Mouse (Mus musculus) hindbrain, embryonic 14.5 days (tissue): ENCODE data around the gene Tsen2. TPM values are rescaled to one million over a fixed set of nuclear protein-coding genes. Genes with fewer than 3 reads are reported as not detected.

Source experiments
- ATAC-seq: fragments of 200-750 bp; cut with Nextera tagmentation; 2 replicates; pipeline ENCODE4 v1.8.0; 2017; ENCODE audit warnings: moderate number of reproducible peaks, mild to moderate bottlenecking, moderate TSS enrichment, moderate library complexity; ENCODE audit not compliant: low FRiP score
- DNase-seq: peaks from one replicate; pipeline ENCODE4 v3.0.0-alpha.2; 2015; ENCODE audit warnings: low spot score
- H3K27ac ChIP-seq: fragments of 300-500 bp; sonication (generic); 2 replicates; pipeline ENCODE4 v1.5.1; 2014; ENCODE audit warnings: mild to moderate bottlenecking, moderate library complexity
- H3K27me3 ChIP-seq: fragments of 300-500 bp; sonication (generic); 2 replicates; pipeline ENCODE4 v1.6.1; 2014; ENCODE audit warnings: mild to moderate bottlenecking, low read length, mixed read lengths; ENCODE audit not compliant: control insufficient read depth, insufficient read depth
- H3K36me3 ChIP-seq: fragments of 300-500 bp; sonication (generic); replicated peaks from 2 replicates; pipeline ENCODE4 v1.6.1; 2014; ENCODE audit not compliant: control insufficient read depth, insufficient read depth
- H3K4me1 ChIP-seq: fragments of 300-500 bp; sonication (generic); replicated peaks from 2 replicates; pipeline ENCODE4 v1.6.1; 2014; ENCODE audit warnings: antibody characterized with exemption, low read length, mixed read lengths; ENCODE audit not compliant: control insufficient read depth, insufficient read depth
- H3K4me2 ChIP-seq: fragments of 300-500 bp; sonication (generic); replicated peaks from 2 replicates; pipeline ENCODE4 v1.6.1; 2014; ENCODE audit warnings: mild to moderate bottlenecking, moderate library complexity
- H3K4me3 ChIP-seq: fragments of 300-500 bp; sonication (generic); replicated peaks from 2 replicates; pipeline ENCODE4 v1.5.1; 2014; ENCODE audit warnings: mild to moderate bottlenecking, low read length
- H3K9ac ChIP-seq: fragments of 300-500 bp; sonication (generic); 2 replicates; pipeline ENCODE4 v1.6.1; 2014
- H3K9me3 ChIP-seq: fragments of 300-500 bp; sonication (generic); 2 replicates; pipeline ENCODE4 v1.6.1; 2016; ENCODE audit warnings: low read length; ENCODE audit not compliant: control insufficient read depth
- WGBS: fragments of 180-500 bp; shearing (Covaris S2); extraction: QIAGEN DNeasy Blood & Tissue Kit; methylation state at CpG from one replicate; pipeline ENCODE4 v1.1.7; 2014; 5-methylcytosine and 5-hydroxymethylcytosine counted together
- polyA plus RNA-seq: library from polyadenylated mRNA; unstranded; fragments of >200 nt; fragmentation: Nextera tagmentation; extraction: Ambion mirVana; gene quantifications from 2 replicates; pipeline ENCODE4 v1.2.1, GENCODE M21; 2014

The Tsen2 gene
- polyA plus RNA-seq, 1 experiment from 2014 or later, result 31.9 TPM

DNA sequence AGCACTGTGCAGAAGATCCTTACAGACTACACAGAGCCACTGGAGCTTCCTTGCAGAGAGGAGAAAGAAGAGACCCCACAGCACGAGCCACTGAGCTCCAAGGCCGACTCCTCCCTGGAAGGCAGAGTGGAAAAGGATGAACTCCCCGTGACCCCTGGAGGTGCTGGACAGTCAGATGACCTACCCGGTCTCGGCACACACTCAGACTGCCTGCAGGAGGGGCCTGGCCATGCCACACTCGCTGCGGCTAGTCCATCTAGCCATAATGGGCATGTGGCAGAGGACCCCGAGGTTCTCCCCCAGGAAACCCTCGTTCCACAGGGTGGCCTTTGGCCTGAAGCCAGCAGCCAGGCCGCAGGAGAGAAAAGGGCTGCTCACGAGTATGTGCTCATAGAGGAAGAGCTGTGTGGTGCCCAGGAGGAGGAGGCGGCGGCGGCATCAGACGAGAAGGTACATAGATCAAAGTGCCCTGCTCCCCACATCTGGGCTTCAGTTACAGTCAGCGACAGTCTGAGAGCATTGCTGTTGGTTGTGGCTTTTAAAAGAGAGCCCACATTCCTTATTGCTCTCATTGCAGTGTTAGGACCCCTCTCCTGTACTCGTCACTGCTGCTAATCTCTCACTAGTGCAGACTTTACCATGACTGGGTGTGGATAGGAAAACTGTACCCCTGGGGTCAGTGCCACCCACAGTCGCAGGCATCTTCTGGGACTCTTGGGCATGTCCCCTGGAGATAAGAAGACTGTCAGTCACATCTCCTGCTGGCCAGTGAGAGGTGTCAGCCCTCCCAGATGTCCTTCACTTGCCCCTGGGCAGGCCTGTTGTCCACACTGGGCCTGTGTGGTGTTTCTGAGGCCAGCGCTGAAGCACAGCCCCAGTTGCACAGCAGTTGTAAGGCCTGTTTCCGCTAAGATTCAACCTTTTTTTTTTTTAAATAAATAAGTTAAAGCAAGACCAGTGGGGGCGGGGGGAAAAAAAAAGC, 15.5 kb downstream of the Tsen2 start:
- WGBS, result 78% methylated on average over 21 of the region's 21 CpGs
- ATAC-seq (no peak), DNase-seq (no peak)
- no peaks in the 10 kb centered on the region for H3K27me3 ChIP-seq
- H3K4me3 ChIP-seq, result no peak overlapping the region
- H3K4me1 ChIP-seq, result no peaks in the 10 kb centered on the region
- H3K9ac ChIP-seq, result no peak overlapping the region
- H3K4me2 ChIP-seq, result no peak overlapping the region
- H3K9me3 ChIP-seq, result no peaks in the 10 kb centered on the region
- H3K36me3 ChIP-seq, result peaks cover 76% of the 10 kb centered on the region
- no peak overlapping the region for H3K27ac ChIP-seq

DNA sequence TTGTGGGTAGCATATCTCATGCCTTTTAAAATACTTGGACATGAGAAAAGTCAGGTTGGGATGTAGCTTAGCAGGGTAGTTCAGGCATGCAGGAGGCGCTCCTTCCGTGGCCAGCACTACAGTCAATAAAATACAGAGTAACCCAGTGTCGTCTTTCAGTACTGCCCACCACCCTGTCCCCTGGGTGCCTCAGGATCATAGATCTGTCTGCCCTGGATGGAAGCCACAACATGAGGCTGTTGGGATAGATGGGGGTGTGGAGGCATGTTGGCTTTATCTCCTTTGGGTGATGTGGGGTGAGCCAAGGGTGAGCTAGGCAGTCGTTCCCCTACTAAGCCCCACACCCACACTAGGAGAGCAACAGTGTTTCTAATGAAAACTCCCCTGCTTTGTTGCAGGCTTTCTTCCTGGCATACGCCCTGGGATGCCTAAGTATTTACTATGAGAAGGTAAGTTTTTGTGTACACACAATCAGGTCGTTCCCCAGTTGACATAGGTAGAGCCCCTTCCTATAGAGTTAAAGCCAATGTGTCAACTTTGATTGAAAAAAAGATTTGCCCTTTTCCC, 21.1 kb downstream of the Tsen2 start:
- Histone ChIP-seq H3K27me3 (no peaks in the 10 kb centered on the region), H3K36me3 (peaks cover 93% of the 10 kb centered on the region), H3K4me1 (no peaks in the 10 kb centered on the region), H3K4me2 (no peak overlapping the region), H3K9me3 (no peaks in the 10 kb centered on the region), H3K27ac (no peak overlapping the region), H3K4me3 (no peak overlapping the region), H3K9ac (no peak overlapping the region)
- DNase-seq (no peak), ATAC-seq (no peak)
- WGBS, result 98% methylated on average over 6 of the region's 6 CpGs

- Histone ChIP-seq H3K4me1 (no peaks in the 10 kb centered on the region), H3K4me2 (no peak overlapping the region), H3K9me3 (no peaks in the 10 kb centered on the region), H3K9ac (no peak overlapping the region), H3K27me3 (no peaks in the 10 kb centered on the region), H3K36me3 (peaks cover 89% of the 10 kb centered on the region), H3K4me3 (no peak overlapping the region), H3K27ac (no peak overlapping the region)
- ATAC-seq (no peak), DNase-seq (no peak)
- 93% methylated on average over 7 of the region's 7 CpGs for WGBS
These were observed 29.7 kb downstream of the Tsen2 start for GRCm38 (mm10) chr6:115574171-115574570.

- Histone ChIP-seq H3K9me3 (no peaks in the 10 kb centered on the region), H3K9ac (no peak overlapping the region), H3K4me3 (no peak overlapping the region), H3K4me2 (no peak overlapping the region), H3K36me3 (peaks cover 81% of the 10 kb centered on the region), H3K27ac (no peak overlapping the region), H3K27me3 (no peaks in the 10 kb centered on the region), H3K4me1 (no peaks in the 10 kb centered on the region)
- ATAC-seq (no peak), DNase-seq (no peak)
- WGBS, result 87% methylated on average over 5 of the region's 5 CpGs
These were observed 32.9 kb downstream of the Tsen2 start for GRCm38 (mm10) chr6:115577407-115577806.

GRCm38 (mm10) chr6:115577941-115578340, 33.5 kb downstream of the Tsen2 start:
- Histone ChIP-seq H3K9me3 (no peaks in the 10 kb centered on the region), H3K36me3 (peaks cover 77% of the 10 kb centered on the region), H3K4me1 (no peaks in the 10 kb centered on the region), H3K4me3 (no peak overlapping the region), H3K4me2 (no peak overlapping the region), H3K9ac (no peak overlapping the region), H3K27ac (no peak overlapping the region), H3K27me3 (no peaks in the 10 kb centered on the region)
- DNase-seq, result no peak
- ATAC-seq, result no peak
- 93% methylated on average over 9 of the region's 9 CpGs for WGBS

GRCm38 (mm10) chr6:115580810-115581209, 36.3 kb downstream of the Tsen2 start:
- peaks cover 56% of the 10 kb centered on the region for H3K36me3 ChIP-seq

DNA sequence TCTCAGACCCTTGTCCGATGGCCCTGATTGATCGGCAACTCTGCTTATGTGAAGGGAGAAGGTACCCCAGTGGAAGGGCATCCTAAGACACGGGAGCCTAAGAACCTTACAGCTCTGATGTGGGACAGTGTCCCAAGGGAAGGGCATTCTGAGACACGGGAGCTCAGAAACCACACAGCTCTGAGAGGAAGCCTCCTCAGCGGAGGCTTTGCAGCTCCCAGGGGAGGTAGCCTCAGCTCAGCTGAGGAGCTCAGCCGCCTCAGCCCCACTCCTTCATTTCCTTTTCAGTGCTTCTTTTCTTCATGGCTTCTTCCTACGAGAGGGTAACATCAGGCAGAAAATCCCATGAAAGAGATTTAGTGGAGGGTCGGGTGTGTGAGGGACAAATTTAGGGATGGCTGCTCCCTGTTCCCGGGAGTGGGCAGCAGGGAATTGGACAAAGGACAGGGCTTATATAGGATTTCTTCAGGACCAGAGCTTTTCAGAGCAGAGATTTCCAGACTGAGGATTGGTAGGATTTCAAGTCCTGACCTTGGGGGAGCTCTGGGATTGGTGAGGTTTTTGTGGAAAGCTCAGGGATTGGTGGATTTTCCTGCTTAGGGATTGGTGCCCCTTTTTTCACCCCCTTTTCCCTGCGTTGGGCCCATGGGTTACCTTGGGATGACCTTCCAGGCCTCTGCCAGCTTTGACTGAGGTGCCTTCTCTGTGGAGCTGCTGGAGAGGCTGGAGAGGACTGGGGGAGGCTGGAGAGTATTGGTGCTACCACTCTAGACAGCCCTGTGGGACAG, 38.1 kb downstream of the Tsen2 start:
- H3K9ac ChIP-seq, result no peak overlapping the region
- ATAC-seq (no peak), DNase-seq (no peak)
- H3K27ac ChIP-seq, result no peak overlapping the region
- H3K4me3 ChIP-seq, result no peak overlapping the region
- no peaks in the 10 kb centered on the region for H3K4me1 ChIP-seq
- 85% methylated on average over 10 of the region's 10 CpGs for WGBS
- no peak overlapping the region for H3K4me2 ChIP-seq
- no peaks in the 10 kb centered on the region for H3K9me3 ChIP-seq
- H3K36me3 ChIP-seq, result peaks cover 39% of the 10 kb centered on the region
- H3K27me3 ChIP-seq, result no peaks in the 10 kb centered on the region

More at GRCm38 (mm10) chr6:115580810-115581209, 36.3 kb downstream of the Tsen2 start:
- ATAC-seq (no peak), DNase-seq (no peak)
- Histone ChIP-seq H3K4me1 (no peaks in the 10 kb centered on the region), H3K4me2 (no peak overlapping the region), H3K27me3 (no peaks in the 10 kb centered on the region), H3K4me3 (no peak overlapping the region), H3K9me3 (no peaks in the 10 kb centered on the region), H3K9ac (no peak overlapping the region), H3K27ac (no peak overlapping the region)
- 88% methylated on average over 3 of the region's 3 CpGs for WGBS

DNA sequence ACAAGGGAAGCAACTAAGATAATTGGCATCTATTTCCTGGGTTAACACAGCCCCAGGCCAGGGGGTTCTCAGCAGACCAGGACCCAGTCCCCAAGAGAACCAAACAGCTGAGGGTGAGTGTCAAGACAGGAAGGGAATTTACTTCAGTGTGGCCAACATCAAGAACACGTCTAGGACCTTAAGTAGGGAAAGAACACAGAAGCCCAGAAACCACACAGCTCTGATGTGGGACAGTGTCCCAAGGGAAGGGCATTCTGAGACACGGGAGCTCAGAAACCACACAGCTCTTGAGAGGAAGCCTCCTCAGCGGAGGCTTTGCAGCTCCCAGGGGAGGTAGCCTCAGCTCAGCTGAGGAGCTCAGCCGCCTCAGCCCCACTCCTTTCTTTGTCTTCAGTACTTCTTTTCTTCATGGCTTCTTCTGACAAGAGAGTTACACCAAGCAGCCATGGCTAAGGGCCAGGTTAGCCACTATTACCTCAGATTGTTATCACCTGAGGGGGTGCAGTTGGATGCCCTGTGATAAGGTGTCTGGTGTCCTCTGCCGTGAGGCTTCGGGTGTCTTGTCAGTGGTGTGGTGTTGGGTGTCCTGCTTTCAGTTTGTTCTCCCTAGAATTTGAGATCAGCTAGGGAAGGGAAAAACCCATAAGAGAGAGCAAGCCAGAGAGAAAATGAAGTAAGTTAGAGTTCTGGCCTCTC, 39.1 kb downstream of the Tsen2 start:
- H3K27me3 ChIP-seq, result no peaks in the 10 kb centered on the region
- no peaks in the 10 kb centered on the region for H3K4me1 ChIP-seq
- no peaks in the 10 kb centered on the region for H3K9me3 ChIP-seq
- H3K4me2 ChIP-seq, result no peak overlapping the region
- ATAC-seq (no peak), DNase-seq (no peak)
- 78% methylated on average over 6 of the region's 6 CpGs for WGBS
- no peak overlapping the region for H3K9ac ChIP-seq
- H3K36me3 ChIP-seq, result peaks cover 29% of the 10 kb centered on the region
- H3K4me3 ChIP-seq, result no peak overlapping the region
- no peak overlapping the region for H3K27ac ChIP-seq
